Mouse (Mus musculus) liver, embryonic 14.5 days (tissue): ENCODE measurements around the gene Gsta3.

ENCODE experiments used
- CTCF ChIP-seq: IDR thresholded peaks from 2 replicates; pipeline ENCODE4 v1.5.1; 2016; ENCODE audit warnings: antibody characterized with exemption, low read depth, control low read depth
- EP300 ChIP-seq: IDR thresholded peaks from 2 replicates; pipeline ENCODE4 v1.6.1; 2016; ENCODE audit warnings: antibody characterized with exemption, low read depth

- TF ChIP-seq EP300 (no peak), CTCF (no peak)
Observed at GRCm38 (mm10) chr1:21314336-21314735, 73.9 kb downstream of the Gsta3 start.
